Mouse (Mus musculus) adrenal gland, postnatal 36 days (tissue): Measurements from ENCODE around the gene Cyp2e1. TPM values are rescaled to one million over a fixed set of nuclear protein-coding genes. Genes with fewer than 3 reads are reported as not detected.

ENCODE experiments used
- DNase-seq, 2 experiments: peaks; one replicate each; pipeline ENCODE4 v3.0.0; 2021; ENCODE audit warnings: mixed read lengths in 1 of 2
- total RNA-seq, 2 experiments: library from RNA; stranded (reverse); gene quantifications; 2 replicates each; pipeline ENCODE4 v1.2.3; 2021

The Cyp2e1 gene
- total RNA-seq, 2 experiments from 2014 or later: 251 to 279 TPM

- DNase-seq: peak; percentile 70 to 79
Measured at GRCm38 (mm10) chr7:140805704-140806103, 42.2 kb downstream of the Cyp2e1 start.

DNA sequence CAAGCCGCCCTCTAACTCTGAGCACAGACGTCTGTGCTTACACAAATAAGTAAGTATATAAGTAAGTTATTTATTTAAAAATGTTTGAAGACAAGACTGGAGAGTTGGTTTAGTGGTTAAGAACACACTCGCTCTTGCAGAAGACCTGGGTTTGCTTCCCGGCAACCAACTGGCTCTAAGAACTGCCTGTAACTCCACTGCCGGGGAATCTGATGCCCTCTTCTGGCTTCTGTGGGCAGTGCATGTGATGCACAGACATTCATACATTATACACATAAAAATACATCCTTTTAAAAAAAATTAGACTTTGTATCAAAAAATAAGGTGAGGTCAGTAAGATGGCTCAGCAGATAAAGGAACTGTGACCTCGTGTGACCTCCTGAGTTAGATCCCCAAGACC is 47.0 kb downstream of the Cyp2e1 start:
- DNase-seq: no peak

- DNase-seq: no peak
Measured at GRCm38 (mm10) chr7:140811714-140812113, 48.2 kb downstream of the Cyp2e1 start.

DNA sequence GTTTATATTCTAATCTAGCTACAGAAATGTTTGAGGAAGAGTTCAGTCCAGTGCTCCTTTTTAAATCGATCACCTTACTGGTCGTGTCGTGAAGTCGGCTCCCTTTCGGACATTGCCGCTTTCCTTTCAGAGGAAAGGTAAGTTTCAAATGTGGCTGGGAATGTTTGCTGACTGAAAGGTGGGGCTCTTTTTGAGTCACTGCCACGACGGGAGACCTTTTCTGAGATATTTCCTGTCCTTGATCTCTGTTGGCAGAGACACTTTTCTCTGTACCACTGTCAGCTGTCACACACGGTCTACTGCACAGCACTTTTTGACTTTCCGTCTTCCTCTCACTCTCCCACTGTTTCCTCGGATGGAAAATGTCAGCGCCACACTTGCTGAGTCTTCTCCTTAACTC is 49.3 kb downstream of the Cyp2e1 start:
- DNase-seq: no peak

DNA sequence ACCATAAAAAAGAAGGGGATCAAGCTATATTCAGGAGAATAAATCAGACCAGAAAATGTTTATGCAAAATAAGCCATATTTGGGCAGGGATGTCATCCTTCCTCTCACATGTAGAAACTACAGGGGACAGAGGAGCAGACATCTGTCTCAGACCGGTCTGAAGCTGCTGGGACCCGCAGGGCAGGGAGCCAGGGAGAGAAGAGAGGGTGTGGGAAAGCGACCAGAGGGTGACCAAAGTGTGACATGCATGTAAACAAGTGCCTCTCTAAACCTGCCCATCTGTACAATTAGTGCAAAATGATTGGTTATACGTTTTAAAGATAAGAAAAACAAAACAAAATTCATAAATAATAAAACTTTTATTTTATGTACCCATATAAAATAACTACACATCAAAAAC is 56.6 kb downstream of the Cyp2e1 start:
- no peak for DNase-seq

DNA sequence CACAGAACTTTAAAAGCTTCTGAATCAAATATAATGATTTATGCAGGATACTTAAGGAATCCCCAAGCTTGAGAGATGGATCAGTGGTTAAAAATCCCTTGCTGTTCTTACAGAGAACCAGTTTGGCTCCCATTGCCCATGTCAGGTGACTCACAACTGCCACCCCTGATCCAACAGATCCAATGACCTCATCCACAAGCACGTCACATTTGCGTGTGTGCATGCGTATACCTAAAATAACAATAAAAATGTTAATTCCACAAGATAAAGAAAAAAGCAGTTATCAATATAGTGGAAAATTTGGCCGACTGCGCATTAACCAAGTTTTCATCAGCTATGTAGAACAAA is 57.7 kb downstream of the Cyp2e1 start:
- no peak for DNase-seq

- peak; percentile 50 to 63 for DNase-seq
Measured at GRCm38 (mm10) chr7:140821653-140822329, 58.3 kb downstream of the Cyp2e1 start, which contains the start of gene Zfp941. Gene Zfp941, minus strand, starts transcription at chr7:140822178.

DNA sequence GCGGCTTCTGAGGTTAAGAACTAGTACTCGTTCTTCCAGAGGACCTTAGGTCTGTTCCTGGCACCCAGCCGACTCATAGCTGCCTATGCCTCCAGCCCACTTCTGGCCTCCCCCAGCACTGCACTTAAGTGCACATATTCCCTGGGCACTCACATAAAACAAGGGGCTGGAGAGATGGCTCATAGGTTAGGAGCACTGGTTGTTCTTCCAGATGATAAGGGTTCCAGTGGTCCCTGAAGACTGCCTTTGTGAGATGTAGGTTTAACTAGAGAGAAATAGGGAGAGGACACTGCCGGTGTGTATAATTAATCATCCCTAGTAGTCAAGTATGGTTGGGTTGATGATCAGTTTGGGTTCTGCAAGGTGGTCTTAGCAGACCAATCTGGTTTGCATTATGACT is 59.2 kb downstream of the Cyp2e1 start:
- DNase-seq: no peak

Other genes starting within 250 kb of the Cyp2e1 start
- gene Olfr538, start 195.9 kb upstream of the Cyp2e1 start, total RNA-seq: not detected
- not detected for gene Olfr46, start 162.5 kb upstream of the Cyp2e1 start, total RNA-seq
- gene Olfr61, start 134.8 kb upstream of the Cyp2e1 start, total RNA-seq: not detected
- gene Olfr53, start 117.3 kb upstream of the Cyp2e1 start, total RNA-seq: not detected
- not detected for gene Olfr539, start 103.8 kb upstream of the Cyp2e1 start, total RNA-seq
- gene Olfr45, start 81.8 kb upstream of the Cyp2e1 start, total RNA-seq: not detected
- gene Olfr541, start 66.5 kb upstream of the Cyp2e1 start, total RNA-seq: not detected
- not detected for gene Syce1, start 24.1 kb downstream of the Cyp2e1 start, total RNA-seq
- gene Zfp941, start 58.4 kb downstream of the Cyp2e1 start, total RNA-seq: 1 to 10 TPM; 2.7 to 3.4 TPM
- gene Urah, start 71.3 kb downstream of the Cyp2e1 start, total RNA-seq: under 1 TPM in 1 of 2 experiments, not detected in 1; 0.70 TPM
- gene Scgb1c1, start 81.8 kb downstream of the Cyp2e1 start, total RNA-seq: not detected
- under 1 TPM in 1 of 2 experiments, not detected in 1; 0.26 TPM for gene Odf3, start 84.1 kb downstream of the Cyp2e1 start, total RNA-seq
- 1 to 10 TPM in 1 of 2 experiments, not detected in 1; 1.3 TPM for gene Gm45785, start 92.6 kb downstream of the Cyp2e1 start, total RNA-seq
- gene Ric8a, start 93.2 kb downstream of the Cyp2e1 start, total RNA-seq: 10 to 100 TPM; 52.7 to 60.4 TPM
- gene Bet1l, start 93.8 kb downstream of the Cyp2e1 start, total RNA-seq: 10 to 100 TPM; 30.5 to 41.4 TPM
- 100 to 1,000 TPM; 118 to 127 TPM for gene Psmd13, start 118.2 kb downstream of the Cyp2e1 start, total RNA-seq
- gene Sirt3, start 118.6 kb downstream of the Cyp2e1 start, total RNA-seq: 10 to 100 TPM; 31.3 to 33.8 TPM
- 1,000 to 10,000 TPM in 1 of 2 experiments, 100 to 1,000 TPM in 1; 964 to 1,065 TPM for gene Cox8b, start 136.7 kb downstream of the Cyp2e1 start, total RNA-seq
- 1 to 10 TPM in 1 of 2 experiments, under 1 TPM in 1; 0.99 to 1.1 TPM for gene Nlrp6, start 157.2 kb downstream of the Cyp2e1 start, total RNA-seq
- 10 to 100 TPM; 35.8 to 38.1 TPM for gene Pgghg, start 177.7 kb downstream of the Cyp2e1 start, total RNA-seq
- 1 to 10 TPM in 1 of 2 experiments, under 1 TPM in 1; 0.63 to 1.7 TPM for gene Ifitm5, start 186.6 kb downstream of the Cyp2e1 start, total RNA-seq
- gene Gm45717, start 192.2 kb downstream of the Cyp2e1 start, total RNA-seq: not detected
- 100 to 1,000 TPM; 430 to 633 TPM for gene Ifitm2, start 192.2 kb downstream of the Cyp2e1 start, total RNA-seq
- 1 to 10 TPM; 5.5 to 7.3 TPM for gene Ifitm1, start 203.5 kb downstream of the Cyp2e1 start, total RNA-seq
- 100 to 1,000 TPM; 135 to 191 TPM for gene Ifitm3, start 247.0 kb downstream of the Cyp2e1 start, total RNA-seq